Mouse (Mus musculus) G1E (cell line): Measurements from ENCODE around the gene Usp15. TPM values are rescaled to one million over a fixed set of nuclear protein-coding genes. Genes with fewer than 3 reads are reported as not detected.

Source experiments
- ATAC-seq: 2 replicates; pipeline ENCODE4 v1.8.0; 2016; ENCODE audit warnings: mild to moderate bottlenecking; ENCODE audit not compliant: insufficient number of reproducible peaks, poor library complexity, low FRiP score, severe bottlenecking; ENCODE audit errors: extremely low read depth
- DNase-seq: peaks from one replicate; pipeline ENCODE4 v3.0.0; 2012; ENCODE audit warnings: low spot score
- H3K27me3 ChIP-seq: 2 replicates; pipeline ENCODE4 v1.6.1; 2012; ENCODE audit warnings: mild to moderate bottlenecking, low read length, inconsistent platforms; ENCODE audit not compliant: insufficient read depth
- H3K36me3 ChIP-seq: replicated peaks from 2 replicates; pipeline ENCODE3; 2012; ENCODE audit warnings: mild to moderate bottlenecking, inconsistent platforms
- H3K4me1 ChIP-seq: 2 replicates; pipeline ENCODE4 v1.6.1; 2012; ENCODE audit warnings: low read depth, low read length, inconsistent platforms, mixed read lengths; ENCODE audit not compliant: insufficient read depth
- H3K4me3 ChIP-seq: 2 replicates; pipeline ENCODE4 v1.5.1; 2012; ENCODE audit warnings: low read depth, mild to moderate bottlenecking, inconsistent platforms, low read length, moderate library complexity, mixed read lengths
- H3K9me3 ChIP-seq: replicated peaks from 2 replicates; pipeline ENCODE4 v1.6.1; 2012; ENCODE audit warnings: inconsistent platforms
- CTCF ChIP-seq: IDR thresholded peaks from 2 replicates; pipeline ENCODE4 v1.5.1; 2012; ENCODE audit warnings: low read depth, low read length, inconsistent platforms, mixed read lengths
- GATA1 ChIP-seq: IDR thresholded peaks from 2 replicates; pipeline ENCODE4 v1.6.1; 2012; ENCODE audit warnings: borderline replicate concordance, low read length, inconsistent platforms, mixed read lengths
- GATA2 ChIP-seq: IDR thresholded peaks from 2 replicates; pipeline ENCODE4 v1.6.1; 2012; ENCODE audit warnings: low read depth, low read length, inconsistent platforms, borderline replicate concordance
- POLR2AphosphoS5 ChIP-seq: IDR thresholded peaks from 2 replicates; pipeline ENCODE4 v1.6.1; 2012; ENCODE audit warnings: low read depth, low read length, inconsistent platforms; ENCODE audit not compliant: insufficient replicate concordance
- TAL1 ChIP-seq: conservative IDR thresholded peaks from 2 replicates; pipeline ENCODE4 v1.6.1; 2012; ENCODE audit warnings: low read depth, low read length, inconsistent platforms, mixed read lengths
- polyA plus RNA-seq: library from polyadenylated mRNA; stranded (reverse); fragments of >175 nt; gene quantifications from 2 replicates; pipeline ENCODE4 v1.2.3, GENCODE M21; 2012
- total RNA-seq, 2 experiments: library from RNA; stranded (forward) in 1 of 2; stranded (reverse) in 1 of 2; fragments of 200-1000 nt in 1 of 2; fragments of >200 nt in 1 of 2; fragmentation: Nextera tagmentation in 1 of 2; gene quantifications; 2 replicates each; pipeline ENCODE4 v1.2.3; 2014 to 2017

The Usp15 gene
- total and polyA plus RNA-seq, 3 experiments = 21.7 to 160 (median 155) TPM

GRCm38 (mm10) chr10:123112056-123112786, 84.6 kb downstream of the Usp15 start:
- H3K27me3 ChIP-seq = no peaks in the 10 kb centered on the region
- no peak for TF ChIP-seq GATA1
- TF ChIP-seq GATA2 = no peak
- no peak for TF ChIP-seq CTCF
- no peak for TF ChIP-seq POLR2AphosphoS5
- TF ChIP-seq TAL1 = no peak
- DNase-seq (no peak), ATAC-seq (no peak)
- no peaks in the 10 kb centered on the region; the same call in 1 of the 2 replicates for H3K4me1 ChIP-seq
- no peaks in the 10 kb centered on the region for H3K9me3 ChIP-seq
- H3K4me3 ChIP-seq = no peak overlapping the region
- H3K36me3 ChIP-seq = peaks cover 81% of the 10 kb centered on the region

DNA sequence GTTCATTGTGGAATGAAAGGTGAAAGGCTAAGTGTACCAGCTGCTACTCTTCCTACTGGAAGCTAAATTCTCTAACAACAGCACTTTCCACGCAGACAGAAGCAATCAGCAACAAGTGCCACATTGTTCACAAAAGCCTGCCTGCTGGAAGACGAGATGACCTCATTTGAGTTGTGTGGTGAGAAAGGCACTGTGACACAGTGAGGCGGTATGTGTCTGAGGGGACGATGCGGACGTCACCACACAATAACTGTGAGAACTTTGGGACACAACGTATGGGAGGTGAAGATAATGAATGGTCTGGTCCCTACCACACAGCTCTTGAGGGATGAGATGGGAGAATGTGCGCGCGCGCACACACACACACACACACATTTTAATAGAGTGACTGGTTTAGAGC, 86.2 kb downstream of the Usp15 start:
- ATAC-seq = no peak; the same call in 1 of the 2 replicates
- H3K36me3 ChIP-seq = peaks cover 73% of the 10 kb centered on the region
- DNase-seq = no peak
- no peak overlapping the region for H3K4me3 ChIP-seq
- no peaks in the 10 kb centered on the region; the same call in 1 of the 2 replicates for H3K4me1 ChIP-seq
- no peaks in the 10 kb centered on the region for H3K9me3 ChIP-seq
- no peaks in the 10 kb centered on the region for H3K27me3 ChIP-seq
- TF ChIP-seq TAL1 = no peak
- no peak for TF ChIP-seq GATA2
- no peak for TF ChIP-seq CTCF
- no peak for TF ChIP-seq POLR2AphosphoS5
- no peak for TF ChIP-seq GATA1

DNA sequence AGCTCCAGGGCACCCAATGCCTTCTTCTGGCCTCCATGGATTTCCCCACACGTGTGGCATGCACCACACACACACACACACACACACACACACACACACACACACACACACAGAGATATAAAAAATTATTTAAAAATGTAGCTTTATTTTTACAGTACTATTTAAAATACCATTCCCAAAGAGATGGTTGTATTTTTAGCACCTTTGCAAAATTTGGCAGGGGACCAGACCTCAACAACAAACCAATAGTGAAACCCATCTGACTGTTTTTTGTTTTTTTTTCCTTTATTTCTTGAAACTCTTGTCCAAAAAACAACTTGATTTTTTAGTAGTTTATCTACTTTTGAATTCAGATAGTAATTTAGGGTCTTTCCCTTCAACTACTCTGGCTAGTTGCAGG, 88.3 kb downstream of the Usp15 start:
- DNase-seq = no peak
- no peaks in the 10 kb centered on the region; the same call in 1 of the 2 replicates for H3K4me1 ChIP-seq
- H3K9me3 ChIP-seq = no peaks in the 10 kb centered on the region
- no peak for ATAC-seq
- H3K27me3 ChIP-seq = no peaks in the 10 kb centered on the region
- H3K36me3 ChIP-seq = peaks cover 56% of the 10 kb centered on the region
- TF ChIP-seq CTCF (no peak), GATA2 (no peak), POLR2AphosphoS5 (no peak), TAL1 (no peak)
- no peak overlapping the region for H3K4me3 ChIP-seq

DNA sequence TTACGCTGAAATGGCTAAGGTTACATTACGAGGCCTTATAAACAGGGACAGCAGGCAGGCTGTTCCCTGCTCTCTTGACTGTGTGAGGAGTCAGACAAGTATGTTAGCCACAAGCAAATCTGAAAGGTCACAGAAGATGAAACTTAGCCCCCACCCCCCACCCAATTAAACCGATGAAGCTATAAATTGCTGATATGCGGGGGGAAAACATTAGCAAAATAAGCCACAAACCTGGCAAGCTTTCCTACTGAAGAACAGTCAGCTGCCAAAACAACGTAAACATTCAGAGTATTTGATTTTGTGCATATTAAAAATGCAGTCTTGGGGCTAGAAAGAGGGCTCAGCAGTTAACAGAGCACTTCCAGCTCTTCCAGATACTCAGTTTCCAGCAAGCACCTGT, 88.7 kb downstream of the Usp15 start:
- no peaks in the 10 kb centered on the region for H3K27me3 ChIP-seq
- no peak for TF ChIP-seq GATA2
- peaks cover 52% of the 10 kb centered on the region for H3K36me3 ChIP-seq
- no peaks in the 10 kb centered on the region for H3K4me1 ChIP-seq
- no peak overlapping the region for H3K4me3 ChIP-seq
- no peaks in the 10 kb centered on the region for H3K9me3 ChIP-seq
- ATAC-seq = no peak
- DNase-seq = no peak

- H3K4me1 ChIP-seq = no peaks in the 10 kb centered on the region
- no peaks in the 10 kb centered on the region for H3K9me3 ChIP-seq
- ATAC-seq (no peak), DNase-seq (no peak)
- no peaks in the 10 kb centered on the region for H3K36me3 ChIP-seq
- TF ChIP-seq POLR2AphosphoS5 (no peak), CTCF (no peak), GATA1 (no peak), TAL1 (no peak), GATA2 (no peak)
- no peak overlapping the region for H3K4me3 ChIP-seq
- H3K27me3 ChIP-seq = peaks cover 4% of the 10 kb centered on the region; the same call in 1 of the 2 replicates
Measured at GRCm38 (mm10) chr10:123101303-123101702, 95.5 kb downstream of the Usp15 start.

GRCm38 (mm10) chr10:123100584-123100983, 96.2 kb downstream of the Usp15 start:
- no peak for DNase-seq
- no peak for ATAC-seq

GRCm38 (mm10) chr10:123094504-123094903, 102.3 kb downstream of the Usp15 start:
- H3K9me3 ChIP-seq = no peaks in the 10 kb centered on the region
- ATAC-seq (no peak), DNase-seq (no peak)
- TF ChIP-seq CTCF = no peak
- no peak for TF ChIP-seq GATA2
- no peak for TF ChIP-seq GATA1
- no peak for TF ChIP-seq TAL1
- TF ChIP-seq POLR2AphosphoS5 = no peak
- no peaks in the 10 kb centered on the region for H3K36me3 ChIP-seq
- peaks cover 9% of the 10 kb centered on the region for H3K27me3 ChIP-seq
- peaks cover 6% of the 10 kb centered on the region for H3K4me1 ChIP-seq
- H3K4me3 ChIP-seq = no peak overlapping the region

More at GRCm38 (mm10) chr10:123100584-123100983, 96.2 kb downstream of the Usp15 start:
- no peak overlapping the region for H3K4me3 ChIP-seq
- H3K9me3 ChIP-seq = no peaks in the 10 kb centered on the region
- no peak for TF ChIP-seq GATA1
- no peaks in the 10 kb centered on the region for H3K4me1 ChIP-seq
- H3K36me3 ChIP-seq = no peaks in the 10 kb centered on the region
- H3K27me3 ChIP-seq = peaks cover 4% of the 10 kb centered on the region; the same call in 1 of the 2 replicates
